Mouse (Mus musculus): Measurements from ENCODE around the gene Ppp1r37.
A peak's percentile ranks its signal among the peaks of the same experiment; 100 is the strongest.

Ppp1r37 gene

GRCm38 (mm10) chr7:19572926-19573775, 10.3 kb upstream of the Ppp1r37 start:
- DNase-seq (ENCODE audit: inconsistent age in 2 of 2, low spot score in 1 of 2) = peak; percentile 86 to 95

GRCm38 (mm10) chr7:19569647-19570046, 6.8 kb upstream of the Ppp1r37 start:
- DNase-seq (ENCODE audit: inconsistent age in 2 of 2, low spot score in 1 of 2) = no peak

GRCm38 (mm10) chr7:19567426-19567825, 4.5 kb upstream of the Ppp1r37 start:
- no peak for DNase-seq (ENCODE audit: inconsistent age in 2 of 2, low spot score in 1 of 2)

- no peak for DNase-seq (ENCODE audit: inconsistent age in 2 of 2, low spot score in 1 of 2)
Observed at GRCm38 (mm10) chr7:19565803-19566202, 2.9 kb upstream of the Ppp1r37 start.

GRCm38 (mm10) chr7:19564455-19564854, 1.6 kb upstream of the Ppp1r37 start:
- no peak for DNase-seq (ENCODE audit: inconsistent age in 2 of 2, low spot score in 1 of 2)

GRCm38 (mm10) chr7:19563884-19564283, 1.0 kb upstream of the Ppp1r37 start:
- DNase-seq (ENCODE audit: inconsistent age in 2 of 2, low spot score in 1 of 2) = no peak

- peak; percentile 90 to 98 for DNase-seq (ENCODE audit: inconsistent age in 2 of 2, low spot score in 1 of 2)
Observed at GRCm38 (mm10) chr7:19561765-19562642, 872 bp downstream of the Ppp1r37 start.

- DNase-seq (ENCODE audit: inconsistent age in 2 of 2, low spot score in 1 of 2) = no peak
Observed at GRCm38 (mm10) chr7:19561431-19561764, 1.5 kb downstream of the Ppp1r37 start.

- peak in 1 of 2 experiments; percentile 60 for DNase-seq (ENCODE audit: inconsistent age in 2 of 2, low spot score in 1 of 2)
Observed at GRCm38 (mm10) chr7:19560491-19561260, 2.2 kb downstream of the Ppp1r37 start.

GRCm38 (mm10) chr7:19558965-19559364, 3.9 kb downstream of the Ppp1r37 start:
- DNase-seq (ENCODE audit: inconsistent age in 2 of 2, low spot score in 1 of 2) = no peak

GRCm38 (mm10) chr7:19557982-19558900, 4.6 kb downstream of the Ppp1r37 start:
- DNase-seq (ENCODE audit: inconsistent age in 2 of 2, low spot score in 1 of 2) = no peak

- no peak for DNase-seq (ENCODE audit: inconsistent age in 2 of 2, low spot score in 1 of 2)
Observed at GRCm38 (mm10) chr7:19557086-19557485, 5.8 kb downstream of the Ppp1r37 start.

GRCm38 (mm10) chr7:19554168-19554567, 8.7 kb downstream of the Ppp1r37 start:
- no peak for DNase-seq (ENCODE audit: inconsistent age in 2 of 2, low spot score in 1 of 2)

GRCm38 (mm10) chr7:19552443-19552842, 10.4 kb downstream of the Ppp1r37 start:
- DNase-seq (ENCODE audit: inconsistent age in 2 of 2, low spot score in 1 of 2) = no peak

GRCm38 (mm10) chr7:19551634-19552033, 11.2 kb downstream of the Ppp1r37 start:
- DNase-seq (ENCODE audit: inconsistent age in 2 of 2, low spot score in 1 of 2) = no peak

GRCm38 (mm10) chr7:19549394-19549793, 13.5 kb downstream of the Ppp1r37 start:
- DNase-seq (ENCODE audit: inconsistent age in 2 of 2, low spot score in 1 of 2) = no peak

- no peak for DNase-seq (ENCODE audit: inconsistent age in 2 of 2, low spot score in 1 of 2)
Observed at GRCm38 (mm10) chr7:19547344-19547969, 15.4 kb downstream of the Ppp1r37 start.

GRCm38 (mm10) chr7:19546007-19546406, 16.9 kb downstream of the Ppp1r37 start:
- DNase-seq (ENCODE audit: inconsistent age in 2 of 2, low spot score in 1 of 2) = no peak

GRCm38 (mm10) chr7:19543584-19543983, 19.3 kb downstream of the Ppp1r37 start:
- DNase-seq (ENCODE audit: inconsistent age in 2 of 2, low spot score in 1 of 2) = no peak

Measured in adrenal gland, adult (tissue).